Mouse (Mus musculus): Measurements from ENCODE around the gene Ss18l1. TPM values are rescaled to one million over a fixed set of nuclear protein-coding genes. Genes with fewer than 3 reads are reported as not detected.

Gene Ss18l1
- polyA plus RNA-seq, 1 experiment = 1.6 TPM

DNA sequence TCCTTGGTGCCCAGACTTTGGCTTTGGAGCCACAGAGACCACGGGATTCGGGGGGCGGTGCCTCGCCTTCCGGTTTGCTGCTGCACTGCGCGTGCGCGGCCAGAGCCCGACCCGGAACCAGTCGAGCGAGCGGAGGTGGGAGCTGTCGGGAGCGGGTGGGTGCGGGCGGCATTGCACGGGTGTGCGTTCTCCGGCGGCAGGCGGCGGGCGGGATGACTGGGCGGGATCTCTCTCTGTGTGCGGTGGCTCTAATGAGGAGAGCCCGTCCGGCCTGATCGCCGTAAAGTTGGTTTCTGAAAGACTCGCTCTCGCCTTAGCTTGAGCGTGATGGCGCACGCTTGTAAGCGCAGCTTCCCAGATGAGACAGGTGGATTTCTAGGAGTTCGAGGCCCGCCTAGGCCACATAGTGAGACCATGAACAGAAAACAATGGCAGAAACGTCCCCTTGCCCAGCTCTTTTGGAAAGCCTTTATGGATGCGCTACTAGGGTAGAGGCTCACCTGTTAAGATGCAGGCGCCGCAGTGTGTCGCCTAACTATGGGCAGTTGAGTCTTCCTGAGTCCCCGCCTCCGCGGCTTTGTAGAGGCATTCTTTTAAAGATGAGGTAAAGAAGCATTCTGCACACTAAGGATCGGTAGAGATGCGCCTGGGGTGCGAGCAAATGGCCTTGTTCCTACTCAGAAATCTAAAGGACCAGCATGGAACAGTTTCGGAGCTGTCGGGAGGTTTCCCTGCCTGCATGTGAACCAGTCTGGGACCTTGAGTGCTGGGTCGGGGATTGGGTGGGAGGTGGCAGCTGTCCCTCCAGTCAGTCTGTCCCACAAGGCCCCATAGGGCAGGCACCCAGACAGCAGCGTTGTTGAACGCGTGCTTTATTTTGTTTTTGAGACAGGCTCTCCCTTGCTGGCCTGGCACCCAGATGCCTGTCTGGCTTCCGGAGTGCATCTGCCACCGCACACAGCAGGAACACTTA, 28.5 kb downstream of the Ss18l1 start, which contains the start of gene Mtg2:
Mtg2 (plus strand) TSS at position 108 of the 973 bp plus-strand sequence.
- peak; percentile 95 for TF ChIP-seq POLR2AphosphoS2 (IDR thresholded peaks at IDR 0.05; ENCODE audit: insufficient read length, low read depth)
- no peak for TF ChIP-seq MAX (IDR thresholded peaks at IDR 0.05; ENCODE audit: low read depth)
- TF ChIP-seq MYOG (IDR thresholded peaks at IDR 0.05; ENCODE audit: control insufficient read depth in 1 of 3, insufficient read depth in 1 of 3, insufficient read length in 2 of 3, low read depth in 2 of 3) = peak in 1 of 3 experiments; percentile 38
- peak; percentile 94 for TF ChIP-seq POLR2A (IDR thresholded peaks at IDR 0.05; ENCODE audit: insufficient read length, low read depth)
- Histone ChIP-seq H3K4me2 (ENCODE audit: low read depth) (peak within 1 kb of the TSS; percentile 86), H3K4me3 (peak within 1 kb of the TSS; percentile 76), H3ac (ENCODE audit: control insufficient read depth, insufficient read length) (peak within 1 kb of the TSS; percentile 22), H3K27me3 (ENCODE audit: control insufficient read depth, insufficient read depth, insufficient read length) (no peaks in the 10 kb centered on the region), H3K36me3 (ENCODE audit: control insufficient read depth, insufficient read depth) (peaks cover 5% of the 10 kb centered on the region), H3K79me2 (ENCODE audit: control insufficient read depth, insufficient read depth) (no peaks in the 10 kb centered on the region)

DNA sequence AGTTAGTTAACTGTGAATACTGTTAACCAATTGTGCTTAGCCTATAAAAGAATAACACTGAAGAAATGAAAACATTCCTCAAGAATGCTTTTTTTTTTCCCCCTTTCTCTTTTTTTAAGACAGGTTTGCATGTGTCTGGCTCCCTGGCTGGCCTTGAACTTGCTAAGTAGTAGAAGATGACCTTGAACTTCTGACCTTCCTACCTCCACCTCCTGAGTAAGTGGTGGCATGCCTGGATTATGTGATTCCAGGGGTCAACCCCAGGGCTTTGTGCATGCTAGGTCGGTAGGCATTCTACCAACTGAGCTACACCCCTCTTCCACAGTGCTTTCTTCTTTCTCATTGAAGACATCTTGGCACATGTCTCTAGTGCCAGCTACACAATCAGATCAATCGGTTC, 29.4 kb downstream of the Ss18l1 start:
- TF ChIP-seq USF1 (IDR thresholded peaks at IDR 0.05; ENCODE audit: low read depth) (no peak), POLR2A (IDR thresholded peaks at IDR 0.05; ENCODE audit: insufficient read length, low read depth) (no peak)
- H3K4me2 ChIP-seq (ENCODE audit: low read depth) = peak overlapping the region; percentile 81
- H3K36me3 ChIP-seq (ENCODE audit: control insufficient read depth, insufficient read depth) = peaks cover 5% of the 10 kb centered on the region
- no peaks in the 10 kb centered on the region for H3K27me3 ChIP-seq (ENCODE audit: control insufficient read depth, insufficient read depth, insufficient read length)
- no peaks in the 10 kb centered on the region for H3K79me2 ChIP-seq (ENCODE audit: control insufficient read depth, insufficient read depth)
- H3ac ChIP-seq (ENCODE audit: control insufficient read depth, insufficient read length) = no peak overlapping the region
- peak overlapping the region; percentile 76 for H3K4me3 ChIP-seq

DNA sequence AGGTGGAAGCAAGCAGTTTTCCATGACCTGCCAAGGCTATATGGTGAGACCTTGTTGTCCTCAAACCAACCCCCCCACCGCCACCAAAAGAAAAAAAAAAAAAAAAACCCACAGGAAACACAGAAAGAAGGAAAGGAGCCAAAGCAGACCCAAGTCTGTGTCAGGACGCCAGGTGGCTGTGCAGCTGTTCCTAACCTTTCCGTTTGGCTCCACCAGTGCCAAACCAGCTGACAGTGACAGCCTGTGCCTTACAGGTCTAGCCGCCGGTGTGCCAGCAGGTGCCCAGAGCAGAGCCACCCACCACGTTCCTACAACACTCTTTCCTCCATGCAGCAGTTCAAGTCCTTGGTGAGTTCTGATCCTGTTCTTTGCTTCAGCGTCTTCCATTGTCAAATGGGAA, 30.6 kb downstream of the Ss18l1 start:
- no peaks in the 10 kb centered on the region for H3K79me2 ChIP-seq (ENCODE audit: control insufficient read depth, insufficient read depth)
- no peak overlapping the region for H3K4me3 ChIP-seq
- no peak overlapping the region for H3K4me2 ChIP-seq (ENCODE audit: low read depth)
- TF ChIP-seq SRF (IDR thresholded peaks at IDR 0.05; ENCODE audit: control insufficient read depth, insufficient read length, low read depth) (no peak), E2F4 (IDR thresholded peaks at IDR 0.05; ENCODE audit: insufficient read depth) (no peak), MYOD1 (IDR thresholded peaks at IDR 0.05; ENCODE audit: control insufficient read depth in 1 of 3, insufficient read length in 2 of 3, low read depth in 2 of 3) (peak in 2 of 3 experiments; percentile 43 to 63), USF1 (IDR thresholded peaks at IDR 0.05; ENCODE audit: low read depth) (no peak), TCF12 (IDR thresholded peaks at IDR 0.05; ENCODE audit: insufficient read depth, poor library complexity, severe bottlenecking) (no peak), POLR2A (IDR thresholded peaks at IDR 0.05; ENCODE audit: insufficient read length, low read depth) (no peak), TCF3 (IDR thresholded peaks at IDR 0.05; ENCODE audit: insufficient read length, low read depth) (no peak), MYOG (IDR thresholded peaks at IDR 0.05; ENCODE audit: control insufficient read depth in 1 of 3, insufficient read depth in 1 of 3, insufficient read length in 2 of 3, low read depth in 2 of 3) (peak in 2 of 3 experiments; percentile 18 to 59), POLR2AphosphoS2 (IDR thresholded peaks at IDR 0.05; ENCODE audit: insufficient read length, low read depth) (no peak), MAX (IDR thresholded peaks at IDR 0.05; ENCODE audit: low read depth) (no peak), REST (IDR thresholded peaks at IDR 0.05; ENCODE audit: insufficient read depth, insufficient read length) (no peak), CEBPB (IDR thresholded peaks at IDR 0.05; ENCODE audit: insufficient read depth, poor library complexity, severe bottlenecking) (no peak)
- peaks cover 5% of the 10 kb centered on the region for H3K36me3 ChIP-seq (ENCODE audit: control insufficient read depth, insufficient read depth)
- no peaks in the 10 kb centered on the region for H3K27me3 ChIP-seq (ENCODE audit: control insufficient read depth, insufficient read depth, insufficient read length)
- no peak overlapping the region for H3ac ChIP-seq (ENCODE audit: control insufficient read depth, insufficient read length)

DNA sequence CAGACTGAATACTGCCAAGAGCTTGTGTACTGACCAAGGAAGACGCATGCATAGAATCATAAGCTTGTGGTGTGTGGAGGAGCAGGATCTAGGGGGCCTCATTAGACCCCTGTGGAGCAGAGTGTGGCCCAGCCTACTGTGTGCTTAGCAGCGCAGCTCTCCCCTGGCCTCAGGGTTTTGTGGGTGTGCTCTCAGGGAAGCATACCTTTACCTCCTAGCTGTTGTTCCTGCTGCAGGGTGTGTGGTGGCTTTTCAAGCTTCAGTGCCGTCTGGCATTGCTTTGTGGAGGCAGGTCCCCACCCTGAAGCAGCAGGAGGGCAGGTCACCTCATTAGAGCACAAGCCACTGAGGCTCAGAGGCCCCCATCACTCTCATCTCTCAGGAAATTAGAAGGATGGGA, 35.3 kb downstream of the Ss18l1 start:
- H3K36me3 ChIP-seq (ENCODE audit: control insufficient read depth, insufficient read depth) = peaks cover 5% of the 10 kb centered on the region
- H3K4me2 ChIP-seq (ENCODE audit: low read depth) = no peak overlapping the region
- H3K27me3 ChIP-seq (ENCODE audit: control insufficient read depth, insufficient read depth, insufficient read length) = no peaks in the 10 kb centered on the region
- no peak overlapping the region for H3K4me3 ChIP-seq
- no peak overlapping the region for H3ac ChIP-seq (ENCODE audit: control insufficient read depth, insufficient read length)
- TF ChIP-seq TCF12 (IDR thresholded peaks at IDR 0.05; ENCODE audit: insufficient read depth, poor library complexity, severe bottlenecking) (no peak), POLR2A (IDR thresholded peaks at IDR 0.05; ENCODE audit: insufficient read length, low read depth) (no peak), CEBPB (IDR thresholded peaks at IDR 0.05; ENCODE audit: insufficient read depth, poor library complexity, severe bottlenecking) (no peak), USF1 (IDR thresholded peaks at IDR 0.05; ENCODE audit: low read depth) (no peak), SRF (IDR thresholded peaks at IDR 0.05; ENCODE audit: control insufficient read depth, insufficient read length, low read depth) (no peak), REST (IDR thresholded peaks at IDR 0.05; ENCODE audit: insufficient read depth, insufficient read length) (no peak)
- no peaks in the 10 kb centered on the region for H3K79me2 ChIP-seq (ENCODE audit: control insufficient read depth, insufficient read depth)

DNA sequence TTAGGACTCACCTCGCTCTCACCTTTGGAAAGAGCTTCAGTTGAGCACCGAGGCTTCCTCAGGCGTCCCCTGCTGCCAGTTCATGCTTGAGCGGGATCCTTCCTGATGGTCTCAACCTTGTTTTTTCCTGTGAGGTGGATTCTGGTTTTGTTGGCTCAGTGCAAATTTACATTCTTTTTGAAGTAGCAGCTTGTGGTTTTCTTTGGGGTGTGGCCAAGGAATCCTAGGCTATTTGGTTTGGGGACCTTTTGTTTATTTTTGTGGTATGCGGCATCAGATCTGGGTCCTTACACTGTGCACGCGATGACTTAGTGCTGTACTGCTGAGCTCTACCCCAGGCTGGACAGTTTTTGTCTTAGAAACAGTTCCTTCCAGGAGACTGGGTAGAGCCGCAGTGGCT, 38.4 kb downstream of the Ss18l1 start:
- Histone ChIP-seq H3K4me3 (no peak overlapping the region), H3ac (ENCODE audit: control insufficient read depth, insufficient read length) (no peak overlapping the region), H3K36me3 (ENCODE audit: control insufficient read depth, insufficient read depth) (no peaks in the 10 kb centered on the region), H3K27me3 (ENCODE audit: control insufficient read depth, insufficient read depth, insufficient read length) (no peaks in the 10 kb centered on the region), H3K4me2 (ENCODE audit: low read depth) (no peak overlapping the region), H3K79me2 (ENCODE audit: control insufficient read depth, insufficient read depth) (no peaks in the 10 kb centered on the region)
- TF ChIP-seq TCF12 (IDR thresholded peaks at IDR 0.05; ENCODE audit: insufficient read depth, poor library complexity, severe bottlenecking) (no peak), CEBPB (IDR thresholded peaks at IDR 0.05; ENCODE audit: insufficient read depth, poor library complexity, severe bottlenecking) (no peak), TCF3 (IDR thresholded peaks at IDR 0.05; ENCODE audit: insufficient read length, low read depth) (no peak), E2F4 (IDR thresholded peaks at IDR 0.05; ENCODE audit: insufficient read depth) (no peak), MAX (IDR thresholded peaks at IDR 0.05; ENCODE audit: low read depth) (no peak), SRF (IDR thresholded peaks at IDR 0.05; ENCODE audit: control insufficient read depth, insufficient read length, low read depth) (no peak), USF1 (IDR thresholded peaks at IDR 0.05; ENCODE audit: low read depth) (no peak), POLR2A (IDR thresholded peaks at IDR 0.05; ENCODE audit: insufficient read length, low read depth) (no peak), REST (IDR thresholded peaks at IDR 0.05; ENCODE audit: insufficient read depth, insufficient read length) (no peak), MYOG (IDR thresholded peaks at IDR 0.05; ENCODE audit: control insufficient read depth in 1 of 3, insufficient read depth in 1 of 3, insufficient read length in 2 of 3, low read depth in 2 of 3) (no peak), POLR2AphosphoS2 (IDR thresholded peaks at IDR 0.05; ENCODE audit: insufficient read length, low read depth) (no peak), MYOD1 (IDR thresholded peaks at IDR 0.05; ENCODE audit: control insufficient read depth in 1 of 3, insufficient read length in 2 of 3, low read depth in 2 of 3) (no peak)

Data from myocyte (in vitro differentiated cells).